Comparison of ENCODE assay signal across 7 mouse cellular contexts in genomic region chr12:108274313-108274595, GRCm38 (mm10). TPM values are rescaled to one million over a fixed set of nuclear protein-coding genes. Genes with fewer than 3 reads are reported as not detected.
A peak's percentile ranks its signal among the peaks of the same experiment; 100 is the strongest.
DNase-seq lines count a peak whose midpoint lies in the region; ATAC-seq and TF ChIP-seq lines count a peak whose summit lies in the region.

No protein-coding gene starts in this region.

- H3K4me1 ChIP-seq in embryonic facial prominence, embryonic 15.5 days: peaks cover 80% of the 10 kb centered on the region
- peaks cover 31% of the 10 kb centered on the region for H3K4me1 ChIP-seq in hindbrain, postnatal 0 days (ENCODE audit: insufficient read depth, low read length)

- intact Hi-C loops in left cerebral cortex, adult 2 months (cut with DNase I): no loop called here
- intact Hi-C loops in left cerebral cortex, postnatal 25 days (cut with DNase I): loop anchor here (2.0 kb wide), 2 partner anchors 37 to 55 kb away; no protein-coding TSS in a partner anchor

- no peak for DNase-seq in left cerebral cortex, adult 2 months (ENCODE audit: extremely low spot score in 1 of 2, low spot score in 2 of 2)
- no peak for DNase-seq in left cerebral cortex, postnatal 25 days (ENCODE audit: low spot score in 2 of 2)
- no peak for DNase-seq in hindbrain, postnatal 0 days (ENCODE audit: low spot score)
- peak; percentile 58 for DNase-seq in neural tube, embryonic 10.5 days (ENCODE audit: extremely low spot score, low spot score)
- DNase-seq in embryo, embryonic 10.5 days (ENCODE audit: low spot score): no peak

- H3K9me3 ChIP-seq in embryonic facial prominence, embryonic 15.5 days (replicated peaks): no peaks in the 10 kb centered on the region
- no peaks in the 10 kb centered on the region for H3K9me3 ChIP-seq in hindbrain, postnatal 0 days (ENCODE audit: low read length)

- H3K9ac ChIP-seq in embryonic facial prominence, embryonic 15.5 days: peak overlapping the region; percentile 58
- peak overlapping the region; percentile 80 for H3K9ac ChIP-seq in hindbrain, postnatal 0 days (replicated peaks; ENCODE audit: low read length)

- no peaks in the 10 kb centered on the region for H3K27me3 ChIP-seq in embryonic facial prominence, embryonic 15.5 days
- H3K27me3 ChIP-seq in hindbrain, postnatal 0 days (ENCODE audit: insufficient read depth, low read length): no peaks in the 10 kb centered on the region

- ATAC-seq in embryonic facial prominence, embryonic 15.5 days (ENCODE audit: insufficient number of reproducible peaks, low FRiP score, low TSS enrichment, low read depth): no peak
- ATAC-seq in hindbrain, postnatal 0 days: no peak
- ATAC-seq in inflammation-experienced regulatory T-cells, adult 6 months: no peak

- 1% methylated on average over 32 of the region's 35 CpGs for WGBS in embryonic facial prominence, embryonic 15.5 days
- 2% methylated on average over 29 of the region's 35 CpGs for WGBS in hindbrain, postnatal 0 days

- peak overlapping the region; percentile 96 for H3K4me2 ChIP-seq in embryonic facial prominence, embryonic 15.5 days (replicated peaks)
- H3K4me2 ChIP-seq in hindbrain, postnatal 0 days (ENCODE audit: low read depth, low read length): peak overlapping the region; percentile 79

- peak overlapping the region; percentile 75 for H3K4me3 ChIP-seq in left cerebral cortex, adult 2 months
- H3K4me3 ChIP-seq in embryonic facial prominence, embryonic 15.5 days (replicated peaks): peak overlapping the region; percentile 65
- H3K4me3 ChIP-seq in hindbrain, postnatal 0 days (ENCODE audit: low read length): peak overlapping the region; percentile 76

- no peak overlapping the region for H3K27ac ChIP-seq in left cerebral cortex, adult 2 months
- no peak overlapping the region for H3K27ac ChIP-seq in embryonic facial prominence, embryonic 15.5 days (replicated peaks)
- H3K27ac ChIP-seq in hindbrain, postnatal 0 days: peak overlapping the region; percentile 95

- TF ChIP-seq CTCF in left cerebral cortex, adult 2 months (IDR thresholded peaks at IDR 0.05): no peak
- TF ChIP-seq CTCF in hindbrain, postnatal 0 days (IDR thresholded peaks at IDR 0.05; ENCODE audit: low read depth): no peak

- H3K36me3 ChIP-seq in embryonic facial prominence, embryonic 15.5 days: no peaks in the 10 kb centered on the region
- H3K36me3 ChIP-seq in hindbrain, postnatal 0 days (ENCODE audit: insufficient read depth, low read length): no peaks in the 10 kb centered on the region

RNA-seq across cellular contexts. Expression of gene Ccdc85c, which starts 1.0 kb away (rescaled TPM):
- 10 to 100 TPM; 73.7 to 79.3 TPM for total RNA-seq in left cerebral cortex, adult 2 months (2021)
- 10 to 100 TPM; 74.7 to 76.9 TPM for total RNA-seq in left cerebral cortex, postnatal 25 days (2021)
- polyA plus RNA-seq in embryonic facial prominence, embryonic 15.5 days (2015; fragmentation: Nextera tagmentation; extraction: Ambion mirVana): 4.6 and 5.1 TPM in 2 replicates
- total RNA-seq in hindbrain, postnatal 0 days (2014; rRNA removed): 86.3 and 94.7 TPM in 2 replicates
- polyA plus RNA-seq in hindbrain, postnatal 0 days (2015; fragmentation: Nextera tagmentation; extraction: Ambion mirVana): 16.9 and 17.0 TPM in 2 replicates
- under 1 TPM; 0.21 to 0.33 (median 0.28) TPM for polyA plus RNA-seq in inflammation-experienced regulatory T-cells, adult 6 months (2017; shearing (Covaris generic))

RNA-seq across cellular contexts. Expression of gene Hhipl1, which starts 31.8 kb away (rescaled TPM):
- total RNA-seq in left cerebral cortex, adult 2 months (2021): 1 to 10 TPM; 7.1 to 7.4 TPM
- 1 to 10 TPM; 6.9 to 7.1 TPM for total RNA-seq in left cerebral cortex, postnatal 25 days (2021)
- 0.62 and 0.67 TPM in 2 replicates for polyA plus RNA-seq in embryonic facial prominence, embryonic 15.5 days (2015; fragmentation: Nextera tagmentation; extraction: Ambion mirVana)
- 10.2 and 10.8 TPM in 2 replicates for total RNA-seq in hindbrain, postnatal 0 days (2014; rRNA removed)
- 2.8 and 3.2 TPM in 2 replicates for polyA plus RNA-seq in hindbrain, postnatal 0 days (2015; fragmentation: Nextera tagmentation; extraction: Ambion mirVana)
- polyA plus RNA-seq in inflammation-experienced regulatory T-cells, adult 6 months (2017; shearing (Covaris generic)): not detected

RNA-seq across cellular contexts. Expression of gene Cyp46a1, which starts 59.9 kb away (rescaled TPM):
- 100 to 1,000 TPM; 270 to 290 TPM for total RNA-seq in left cerebral cortex, adult 2 months (2021)
- 100 to 1,000 TPM; 295 to 302 TPM for total RNA-seq in left cerebral cortex, postnatal 25 days (2021)
- polyA plus RNA-seq in embryonic facial prominence, embryonic 15.5 days (2015; fragmentation: Nextera tagmentation; extraction: Ambion mirVana): 9.5 and 10.4 TPM in 2 replicates
- total RNA-seq in hindbrain, postnatal 0 days (2014; rRNA removed): 36.3 and 39.8 TPM in 2 replicates
- 46.2 and 49.7 TPM in 2 replicates for polyA plus RNA-seq in hindbrain, postnatal 0 days (2015; fragmentation: Nextera tagmentation; extraction: Ambion mirVana)
- polyA plus RNA-seq in inflammation-experienced regulatory T-cells, adult 6 months (2017; shearing (Covaris generic)): not detected
